Mouse (Mus musculus) hindbrain, embryonic 16.5 days (tissue): ENCODE measurements around the gene Igf1r. TPM values are rescaled to one million over a fixed set of nuclear protein-coding genes. Genes with fewer than 3 reads are reported as not detected.
"Not testable (repeated sequence)": the region's sequence is repeated elsewhere in the genome, so short reads cannot be mapped to it uniquely, and the experiment has no call there.

ENCODE experiments used
- ATAC-seq: fragments of 200-750 bp; cut with Nextera tagmentation; 2 replicates; pipeline ENCODE4 v1.8.0; 2017; ENCODE audit warnings: moderate TSS enrichment, moderate library complexity
- H3K27ac ChIP-seq: fragments of 300-500 bp; sonication (generic); 2 replicates; pipeline ENCODE4 v1.5.1; 2014; ENCODE audit warnings: low read depth, mild to moderate bottlenecking, control low read depth, low read length, moderate library complexity
- H3K27me3 ChIP-seq: fragments of 300-500 bp; sonication (generic); replicated peaks from 2 replicates; pipeline ENCODE4 v1.6.1; 2014; ENCODE audit warnings: low read length; ENCODE audit not compliant: control insufficient read depth, insufficient read depth
- H3K36me3 ChIP-seq: fragments of 300-500 bp; sonication (generic); 2 replicates; pipeline ENCODE4 v1.6.1; 2014; ENCODE audit warnings: mild to moderate bottlenecking, low read length, moderate library complexity, mixed read lengths; ENCODE audit not compliant: control insufficient read depth, insufficient read depth
- H3K4me1 ChIP-seq: fragments of 300-500 bp; sonication (generic); 2 replicates; pipeline ENCODE4 v1.6.1; 2014; ENCODE audit warnings: low read depth, low read length; ENCODE audit not compliant: control insufficient read depth, insufficient read depth
- H3K4me2 ChIP-seq: fragments of 300-500 bp; sonication (generic); 2 replicates; pipeline ENCODE4 v1.6.1; 2014; ENCODE audit warnings: mild to moderate bottlenecking, low read length, control low read depth, moderate library complexity
- H3K4me3 ChIP-seq: fragments of 300-500 bp; sonication (generic); 2 replicates; pipeline ENCODE4 v1.5.1; 2014; ENCODE audit warnings: mild to moderate bottlenecking, low read length, control low read depth, moderate library complexity
- H3K9ac ChIP-seq: fragments of 300-500 bp; sonication (generic); 2 replicates; pipeline ENCODE4 v1.6.1; 2014; ENCODE audit warnings: low read depth, mild to moderate bottlenecking, control low read depth, low read length, moderate library complexity
- H3K9me3 ChIP-seq: fragments of 300-500 bp; sonication (generic); 2 replicates; pipeline ENCODE4 v1.6.1; 2014; ENCODE audit warnings: mild to moderate bottlenecking, low read length, moderate library complexity; ENCODE audit not compliant: control insufficient read depth
- WGBS: fragments of 180-500 bp; shearing (Covaris S2); extraction: QIAGEN DNeasy Blood & Tissue Kit; methylation state at CpG from one replicate; pipeline ENCODE4 v1.1.7; 2014; 5-methylcytosine and 5-hydroxymethylcytosine counted together
- polyA plus RNA-seq: library from polyadenylated mRNA; unstranded; fragments of >200 nt; fragmentation: Nextera tagmentation; extraction: Ambion mirVana; gene quantifications from 2 replicates; pipeline ENCODE4 v1.2.1, GENCODE M21; 2015

The Igf1r gene
- polyA plus RNA-seq, 1 experiment from 2014 or later: 16.4 TPM

- Histone ChIP-seq H3K9ac (no peak overlapping the region), H3K4me2 (no peak overlapping the region), H3K4me1 (peaks cover 14% of the 10 kb centered on the region), H3K9me3 (no peaks in the 10 kb centered on the region), H3K4me3 (no peak overlapping the region), H3K27me3 (no peaks in the 10 kb centered on the region; the same call in 1 of the 2 replicates), H3K36me3 (no peaks in the 10 kb centered on the region), H3K27ac (no peak overlapping the region)
- 65% methylated on average over 2 of the region's 2 CpGs for WGBS
- ATAC-seq: no peak
These were observed 321.6 kb downstream of the Igf1r start for GRCm38 (mm10) chr7:68274218-68274617.

GRCm38 (mm10) chr7:68274951-68275350, 322.3 kb downstream of the Igf1r start:
- ATAC-seq: no peak
- Histone ChIP-seq H3K27ac (no peak overlapping the region), H3K4me3 (no peak overlapping the region), H3K9ac (no peak overlapping the region), H3K4me1 (peaks cover 14% of the 10 kb centered on the region), H3K9me3 (no peaks in the 10 kb centered on the region), H3K36me3 (no peaks in the 10 kb centered on the region), H3K27me3 (no peaks in the 10 kb centered on the region; the same call in 1 of the 2 replicates), H3K4me2 (no peak overlapping the region)
- WGBS: 70% methylated on average over 9 of the region's 9 CpGs

- H3K4me3 ChIP-seq: peak overlapping the region; percentile 35
- H3K4me2 ChIP-seq: peak overlapping the region; percentile 69
- H3K36me3 ChIP-seq, ATAC-seq, H3K27me3 ChIP-seq, H3K27ac ChIP-seq, H3K9me3 ChIP-seq, H3K9ac ChIP-seq: not testable (repeated sequence)
- peaks cover 14% of the 10 kb centered on the region for H3K4me1 ChIP-seq
- WGBS: 50% methylated on average over 9 of the region's 9 CpGs
These were observed 322.8 kb downstream of the Igf1r start for GRCm38 (mm10) chr7:68275445-68275837.

- peaks cover 14% of the 10 kb centered on the region for H3K4me1 ChIP-seq
- H3K9ac ChIP-seq: peak overlapping the region; percentile 31; the same call in 1 of the 2 replicates
- H3K27ac ChIP-seq: no peak overlapping the region
- H3K9me3 ChIP-seq: no peaks in the 10 kb centered on the region
- peak overlapping the region; percentile 69 for H3K4me2 ChIP-seq
- H3K4me3 ChIP-seq: peak overlapping the region; percentile 35
- 6% methylated on average over 36 of the region's 36 CpGs for WGBS
- H3K27me3 ChIP-seq: no peaks in the 10 kb centered on the region; the same call in 1 of the 2 replicates
- peak; percentile 60 for ATAC-seq
- H3K36me3 ChIP-seq: no peaks in the 10 kb centered on the region
These were observed 323.5 kb downstream of the Igf1r start for GRCm38 (mm10) chr7:68275838-68276731.

- WGBS: 31% methylated on average over 11 of the region's 11 CpGs
- Histone ChIP-seq H3K27ac (no peak overlapping the region), H3K27me3 (no peaks in the 10 kb centered on the region; the same call in 1 of the 2 replicates), H3K4me1 (peaks cover 14% of the 10 kb centered on the region), H3K9ac (no peak overlapping the region), H3K9me3 (no peaks in the 10 kb centered on the region), H3K36me3 (no peaks in the 10 kb centered on the region), H3K4me2 (no peak overlapping the region), H3K4me3 (no peak overlapping the region)
- ATAC-seq: no peak
These were observed 324.6 kb downstream of the Igf1r start for GRCm38 (mm10) chr7:68277054-68277896.

GRCm38 (mm10) chr7:68277897-68278270, 325.3 kb downstream of the Igf1r start:
- WGBS: 48% methylated on average over 4 of the region's 4 CpGs
- Histone ChIP-seq H3K4me2 (no peak overlapping the region), H3K27me3 (no peaks in the 10 kb centered on the region; the same call in 1 of the 2 replicates), H3K27ac (no peak overlapping the region), H3K9ac (no peak overlapping the region), H3K36me3 (no peaks in the 10 kb centered on the region), H3K9me3 (no peaks in the 10 kb centered on the region), H3K4me3 (no peak overlapping the region), H3K4me1 (peaks cover 14% of the 10 kb centered on the region)
- no peak for ATAC-seq

GRCm38 (mm10) chr7:68278385-68278784, 325.8 kb downstream of the Igf1r start:
- Histone ChIP-seq H3K36me3 (no peaks in the 10 kb centered on the region), H3K27ac (no peak overlapping the region), H3K4me2 (no peak overlapping the region), H3K27me3 (no peaks in the 10 kb centered on the region; the same call in 1 of the 2 replicates), H3K4me3 (no peak overlapping the region), H3K4me1 (peaks cover 14% of the 10 kb centered on the region), H3K9ac (no peak overlapping the region), H3K9me3 (no peaks in the 10 kb centered on the region)
- no peak for ATAC-seq
- over 99% methylated on average over 6 of the region's 6 CpGs for WGBS

- ATAC-seq: no peak
- Histone ChIP-seq H3K9me3 (no peaks in the 10 kb centered on the region), H3K4me2 (no peak overlapping the region), H3K4me1 (peaks cover 14% of the 10 kb centered on the region), H3K27ac (no peak overlapping the region), H3K4me3 (no peak overlapping the region), H3K27me3 (no peaks in the 10 kb centered on the region; the same call in 1 of the 2 replicates), H3K36me3 (no peaks in the 10 kb centered on the region), H3K9ac (no peak overlapping the region)
- 77% methylated on average over 6 of the region's 6 CpGs for WGBS
These were observed 326.3 kb downstream of the Igf1r start for GRCm38 (mm10) chr7:68278908-68279307.

GRCm38 (mm10) chr7:68279481-68279880, 326.9 kb downstream of the Igf1r start:
- H3K9ac ChIP-seq: no peak overlapping the region
- no peak overlapping the region for H3K4me2 ChIP-seq
- WGBS: 89% methylated on average over 7 of the region's 7 CpGs
- no peaks in the 10 kb centered on the region; the same call in 1 of the 2 replicates for H3K27me3 ChIP-seq
- no peaks in the 10 kb centered on the region for H3K36me3 ChIP-seq
- no peak for ATAC-seq
- H3K9me3 ChIP-seq: no peaks in the 10 kb centered on the region
- no peak overlapping the region for H3K27ac ChIP-seq
- peaks cover 14% of the 10 kb centered on the region for H3K4me1 ChIP-seq
- no peak overlapping the region for H3K4me3 ChIP-seq
